Mouse (Mus musculus) E14TG2a.4 (cell line): ENCODE data around the gene Il6ra.

Source experiments
- CTCF ChIP-seq: conservative IDR thresholded peaks from 2 replicates; pipeline ENCODE4 v1.5.1; 2014; ENCODE audit warnings: low read length
- NANOG ChIP-seq: IDR thresholded peaks from 2 replicates; pipeline ENCODE4 v1.6.1; 2014; ENCODE audit warnings: borderline replicate concordance, low read length, mixed read lengths

DNA sequence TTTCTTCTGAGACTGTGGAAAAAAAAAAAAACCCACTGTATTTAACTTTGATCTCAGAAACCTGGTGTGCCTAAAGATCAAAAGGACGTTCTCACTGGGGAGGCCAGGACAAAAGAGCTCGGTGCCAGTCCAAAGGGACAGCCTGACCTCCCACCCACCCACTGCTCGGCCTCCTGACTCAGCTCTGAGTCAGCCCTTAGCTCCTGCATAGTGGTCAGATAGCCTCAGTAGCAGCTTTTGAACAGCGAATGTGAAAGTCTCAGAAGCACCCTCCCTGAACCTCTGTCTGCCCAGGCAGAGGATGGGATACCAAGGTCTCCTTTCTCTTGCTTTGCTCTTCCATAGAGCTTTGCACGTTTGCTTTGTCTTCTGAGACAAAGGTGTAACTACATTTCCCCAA is 16.4 kb downstream of the Il6ra start:
- TF ChIP-seq NANOG: no peak
- no peak for TF ChIP-seq CTCF
